Mouse (Mus musculus): ENCODE data around the gene Plin3. TPM values are rescaled to one million over a fixed set of nuclear protein-coding genes. Genes with fewer than 3 reads are reported as not detected.
A peak's percentile ranks its signal among the peaks of the same experiment; 100 is the strongest.

Gene Plin3
- polyA plus RNA-seq (2014; fragmentation: Nextera tagmentation; extraction: Ambion mirVana) = 25.0 and 26.2 TPM in 2 replicates

DNA sequence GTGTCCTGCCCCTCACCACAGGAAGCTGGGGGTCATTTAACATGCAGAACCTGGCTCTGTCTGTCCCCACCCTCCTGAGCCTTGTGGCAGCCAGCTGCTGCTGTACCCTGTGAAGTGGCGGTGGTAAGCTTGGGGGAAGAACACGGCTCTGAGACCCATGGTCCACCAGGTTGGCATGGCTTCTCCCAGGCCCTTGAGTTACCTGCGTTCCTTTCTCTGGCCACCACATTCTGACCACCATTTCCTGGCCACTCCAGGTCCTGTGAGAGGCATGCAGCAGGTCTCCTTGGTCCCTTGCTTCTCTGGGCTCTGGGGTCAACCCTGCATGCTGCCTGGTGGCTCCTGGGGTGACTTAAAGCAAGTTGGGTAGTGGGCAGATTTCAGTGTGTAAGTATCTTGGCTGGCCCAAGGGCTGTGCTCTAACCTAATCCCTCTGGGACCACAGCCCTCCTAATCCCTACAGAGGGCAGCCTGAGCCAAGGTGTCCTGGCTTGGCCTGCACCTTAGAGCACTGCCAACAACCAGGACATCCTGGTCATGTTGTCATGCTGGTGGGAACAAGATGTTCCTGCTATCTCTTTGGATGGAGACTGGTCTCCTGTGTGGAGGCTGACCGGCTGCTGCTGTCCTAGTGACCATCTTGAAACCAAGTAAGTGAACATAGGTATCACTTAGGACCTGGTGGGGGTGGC is at the start of gene Plin3:
TSS of gene Plin3 (minus strand) at position 343 of the 692 bp plus-strand sequence.
- no peaks in the 10 kb centered on the region for H3K27me3 ChIP-seq (ENCODE audit: control insufficient read depth, insufficient read depth, low read length)
- no peak within 1 kb of the TSS for H3K27ac ChIP-seq (ENCODE audit: low read depth, low read length)
- H3K9me3 ChIP-seq (ENCODE audit: control insufficient read depth, low read length) = no peaks in the 10 kb centered on the region
- peaks cover 7% of the 10 kb centered on the region for H3K4me1 ChIP-seq (replicated peaks; ENCODE audit: control insufficient read depth, insufficient read depth, low read length)
- 87% methylated on average over 4 of the region's 4 CpGs for WGBS
- no peak within 1 kb of the TSS for H3K4me3 ChIP-seq (ENCODE audit: low read depth, low read length)
- H3K4me2 ChIP-seq (replicated peaks; ENCODE audit: low read depth, low read length) = no peak within 1 kb of the TSS
- H3K9ac ChIP-seq (ENCODE audit: low read depth, low read length) = no peak within 1 kb of the TSS
- no peaks in the 10 kb centered on the region for H3K36me3 ChIP-seq (ENCODE audit: control insufficient read depth, insufficient read depth, low read length)
- DNase-seq (ENCODE audit: low spot score) (no peak), ATAC-seq (ENCODE audit: low FRiP score) (no peak)

DNA sequence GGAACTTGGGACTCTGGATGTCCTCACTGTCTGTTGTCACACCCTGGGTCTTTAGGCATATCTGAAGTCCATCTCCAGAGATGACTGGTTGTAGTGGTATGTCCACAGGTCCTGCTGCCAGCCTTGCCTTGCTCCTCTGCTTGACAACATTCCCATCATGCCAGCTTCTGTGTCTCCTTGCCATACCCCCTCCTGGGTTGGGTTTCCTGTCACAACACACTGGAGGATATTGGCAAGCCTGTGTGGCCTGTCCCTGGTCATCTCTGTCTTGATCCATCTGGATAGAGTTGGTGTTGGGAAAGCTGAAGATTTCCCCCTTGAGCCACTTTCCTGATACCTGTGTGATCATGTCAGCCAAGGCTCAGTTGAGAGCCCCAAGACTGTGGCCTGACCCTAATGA is 48.0 kb upstream of the Plin3 start:
- H3K9me3 ChIP-seq (ENCODE audit: control insufficient read depth, low read length) = no peaks in the 10 kb centered on the region
- H3K4me2 ChIP-seq (replicated peaks; ENCODE audit: low read depth, low read length) = no peak overlapping the region
- H3K4me1 ChIP-seq (replicated peaks; ENCODE audit: control insufficient read depth, insufficient read depth, low read length) = no peaks in the 10 kb centered on the region
- no peaks in the 10 kb centered on the region for H3K27me3 ChIP-seq (ENCODE audit: control insufficient read depth, insufficient read depth, low read length)
- no peak overlapping the region for H3K27ac ChIP-seq (ENCODE audit: low read depth, low read length)
- no peak for DNase-seq (ENCODE audit: low spot score)
- no peaks in the 10 kb centered on the region for H3K36me3 ChIP-seq (ENCODE audit: control insufficient read depth, insufficient read depth, low read length)
- no peak for ATAC-seq (ENCODE audit: low FRiP score)
- no peak overlapping the region for H3K9ac ChIP-seq (ENCODE audit: low read depth, low read length)
- H3K4me3 ChIP-seq (ENCODE audit: low read depth, low read length) = no peak overlapping the region

GRCm38 (mm10) chr17:56338909-56339308 is 46.2 kb upstream of the Plin3 start:
- WGBS = 68% methylated on average over 4 of the region's 4 CpGs
- H3K9me3 ChIP-seq (ENCODE audit: control insufficient read depth, low read length) = no peaks in the 10 kb centered on the region
- H3K27me3 ChIP-seq (ENCODE audit: control insufficient read depth, insufficient read depth, low read length) = no peaks in the 10 kb centered on the region
- peak; percentile 48 for DNase-seq (ENCODE audit: low spot score)
- H3K4me2 ChIP-seq (replicated peaks; ENCODE audit: low read depth, low read length) = no peak overlapping the region
- no peak for ATAC-seq (ENCODE audit: low FRiP score)
- no peaks in the 10 kb centered on the region for H3K4me1 ChIP-seq (replicated peaks; ENCODE audit: control insufficient read depth, insufficient read depth, low read length)
- no peak overlapping the region for H3K27ac ChIP-seq (ENCODE audit: low read depth, low read length)
- no peak overlapping the region for H3K4me3 ChIP-seq (ENCODE audit: low read depth, low read length)
- no peaks in the 10 kb centered on the region for H3K36me3 ChIP-seq (ENCODE audit: control insufficient read depth, insufficient read depth, low read length)
- H3K9ac ChIP-seq (ENCODE audit: low read depth, low read length) = no peak overlapping the region

- H3K4me2 ChIP-seq (replicated peaks; ENCODE audit: low read depth, low read length) = no peak overlapping the region
- H3K9ac ChIP-seq (ENCODE audit: low read depth, low read length) = no peak overlapping the region
- H3K36me3 ChIP-seq (ENCODE audit: control insufficient read depth, insufficient read depth, low read length) = no peaks in the 10 kb centered on the region
- no peaks in the 10 kb centered on the region for H3K27me3 ChIP-seq (ENCODE audit: control insufficient read depth, insufficient read depth, low read length)
- ATAC-seq (ENCODE audit: low FRiP score) = no peak
- 97% methylated on average over 6 of the region's 6 CpGs for WGBS
- no peaks in the 10 kb centered on the region for H3K9me3 ChIP-seq (ENCODE audit: control insufficient read depth, low read length)
- no peak overlapping the region for H3K27ac ChIP-seq (ENCODE audit: low read depth, low read length)
- DNase-seq (ENCODE audit: low spot score) = no peak
- no peaks in the 10 kb centered on the region for H3K4me1 ChIP-seq (replicated peaks; ENCODE audit: control insufficient read depth, insufficient read depth, low read length)
- no peak overlapping the region for H3K4me3 ChIP-seq (ENCODE audit: low read depth, low read length)
Observed at GRCm38 (mm10) chr17:56337791-56338190, 45.1 kb upstream of the Plin3 start.

- Histone ChIP-seq H3K9me3 (ENCODE audit: control insufficient read depth, low read length) (no peaks in the 10 kb centered on the region), H3K4me3 (ENCODE audit: low read depth, low read length) (no peak overlapping the region), H3K27ac (ENCODE audit: low read depth, low read length) (no peak overlapping the region), H3K27me3 (ENCODE audit: control insufficient read depth, insufficient read depth, low read length) (no peaks in the 10 kb centered on the region), H3K4me1 (replicated peaks; ENCODE audit: control insufficient read depth, insufficient read depth, low read length) (no peaks in the 10 kb centered on the region), H3K36me3 (ENCODE audit: control insufficient read depth, insufficient read depth, low read length) (no peaks in the 10 kb centered on the region), H3K9ac (ENCODE audit: low read depth, low read length) (no peak overlapping the region), H3K4me2 (replicated peaks; ENCODE audit: low read depth, low read length) (no peak overlapping the region)
- WGBS = 73% methylated on average over 4 of the region's 4 CpGs
- ATAC-seq (ENCODE audit: low FRiP score) (peak; percentile 16; the same call in 1 of the 2 replicates), DNase-seq (ENCODE audit: low spot score) (peak; percentile 71)
Observed at GRCm38 (mm10) chr17:56337190-56337589, 44.5 kb upstream of the Plin3 start.

DNA sequence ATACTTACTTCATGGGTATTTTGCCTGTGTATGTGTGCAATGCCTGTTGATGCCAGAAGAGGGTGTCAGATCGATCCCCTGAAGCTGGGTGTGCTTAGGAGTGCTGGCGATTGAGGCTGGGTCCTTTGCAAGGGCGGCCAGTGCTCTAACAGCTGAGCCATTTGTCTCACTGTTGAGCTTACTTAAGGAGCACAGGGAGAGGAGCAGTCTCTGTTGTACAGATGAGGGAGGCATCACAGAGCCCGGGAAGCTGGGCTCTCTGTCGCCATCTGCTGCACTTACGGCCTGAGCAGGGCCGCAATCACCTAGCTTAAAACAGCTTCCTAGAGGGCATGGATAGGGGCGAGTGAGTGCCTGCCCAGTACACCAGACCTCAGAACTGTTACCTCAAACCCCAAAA is 40.3 kb upstream of the Plin3 start:
- H3K27ac ChIP-seq (ENCODE audit: low read depth, low read length) = no peak overlapping the region
- H3K4me1 ChIP-seq (replicated peaks; ENCODE audit: control insufficient read depth, insufficient read depth, low read length) = no peaks in the 10 kb centered on the region; the same call in 1 of the 2 replicates
- no peaks in the 10 kb centered on the region for H3K9me3 ChIP-seq (ENCODE audit: control insufficient read depth, low read length)
- no peaks in the 10 kb centered on the region for H3K36me3 ChIP-seq (ENCODE audit: control insufficient read depth, insufficient read depth, low read length)
- peak; percentile 36 for DNase-seq (ENCODE audit: low spot score)
- WGBS = 41% methylated on average over 8 of the region's 8 CpGs
- no peaks in the 10 kb centered on the region for H3K27me3 ChIP-seq (ENCODE audit: control insufficient read depth, insufficient read depth, low read length)
- H3K9ac ChIP-seq (ENCODE audit: low read depth, low read length) = no peak overlapping the region
- ATAC-seq (ENCODE audit: low FRiP score) = no peak
- H3K4me2 ChIP-seq (replicated peaks; ENCODE audit: low read depth, low read length) = no peak overlapping the region
- no peak overlapping the region for H3K4me3 ChIP-seq (ENCODE audit: low read depth, low read length)

DNA sequence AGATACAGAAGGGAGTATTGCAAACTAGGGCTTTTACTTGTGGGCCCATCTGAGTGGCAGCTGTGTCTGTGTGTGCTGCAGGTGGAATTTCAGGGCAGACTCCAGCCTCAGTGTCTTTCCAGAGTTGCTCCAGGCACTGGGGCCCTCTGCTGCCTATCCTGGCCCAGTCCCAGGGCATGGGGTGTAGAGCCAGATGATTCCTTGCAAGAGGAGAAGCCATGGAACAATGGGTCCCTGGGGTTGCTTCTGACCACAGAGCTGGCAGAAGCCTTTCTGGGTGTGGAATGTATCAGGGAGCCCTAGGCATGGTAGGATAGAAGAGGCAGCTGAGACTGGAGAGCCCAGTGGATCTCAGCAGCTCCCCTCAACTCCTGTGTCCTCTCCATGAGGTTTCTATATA is 38.6 kb upstream of the Plin3 start:
- H3K9me3 ChIP-seq (ENCODE audit: control insufficient read depth, low read length) = no peaks in the 10 kb centered on the region
- H3K27ac ChIP-seq (ENCODE audit: low read depth, low read length) = no peak overlapping the region
- no peaks in the 10 kb centered on the region for H3K36me3 ChIP-seq (ENCODE audit: control insufficient read depth, insufficient read depth, low read length)
- H3K4me2 ChIP-seq (replicated peaks; ENCODE audit: low read depth, low read length) = no peak overlapping the region
- ATAC-seq (ENCODE audit: low FRiP score) (no peak), DNase-seq (ENCODE audit: low spot score) (no peak)
- H3K27me3 ChIP-seq (ENCODE audit: control insufficient read depth, insufficient read depth, low read length) = no peaks in the 10 kb centered on the region
- H3K4me3 ChIP-seq (ENCODE audit: low read depth, low read length) = no peak overlapping the region
- no peak overlapping the region for H3K9ac ChIP-seq (ENCODE audit: low read depth, low read length)
- peaks cover 6% of the 10 kb centered on the region for H3K4me1 ChIP-seq (replicated peaks; ENCODE audit: control insufficient read depth, insufficient read depth, low read length)

DNA sequence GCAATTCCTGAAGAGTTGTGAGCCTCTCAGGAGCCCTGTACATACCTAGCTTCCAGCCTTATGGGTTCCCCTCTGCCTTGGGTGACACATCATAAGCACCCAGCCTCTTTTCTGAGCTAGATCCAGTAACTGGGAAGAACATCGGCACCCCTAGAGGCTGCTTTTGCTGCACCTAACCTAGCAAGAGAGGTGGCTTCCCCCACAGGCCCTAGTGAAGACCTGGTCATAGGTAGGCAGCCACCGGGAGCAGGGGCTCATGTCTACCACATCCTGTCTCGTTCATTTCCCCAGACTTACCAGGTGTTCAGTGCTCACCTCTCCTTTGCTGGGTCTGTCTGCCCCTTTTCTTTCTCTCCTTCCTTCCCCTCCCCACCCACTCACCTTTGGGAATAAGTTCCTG is 37.7 kb upstream of the Plin3 start:
- H3K4me1 ChIP-seq (replicated peaks; ENCODE audit: control insufficient read depth, insufficient read depth, low read length) = peaks cover 6% of the 10 kb centered on the region
- no peak for DNase-seq (ENCODE audit: low spot score)
- no peaks in the 10 kb centered on the region for H3K27me3 ChIP-seq (ENCODE audit: control insufficient read depth, insufficient read depth, low read length)
- no peak overlapping the region for H3K27ac ChIP-seq (ENCODE audit: low read depth, low read length)
- H3K4me2 ChIP-seq (replicated peaks; ENCODE audit: low read depth, low read length) = no peak overlapping the region
- H3K9me3 ChIP-seq (ENCODE audit: control insufficient read depth, low read length) = no peaks in the 10 kb centered on the region
- no peak overlapping the region for H3K9ac ChIP-seq (ENCODE audit: low read depth, low read length)
- no peaks in the 10 kb centered on the region for H3K36me3 ChIP-seq (ENCODE audit: control insufficient read depth, insufficient read depth, low read length)
- no peak overlapping the region for H3K4me3 ChIP-seq (ENCODE audit: low read depth, low read length)
- ATAC-seq (ENCODE audit: low FRiP score) = no peak
- 84% methylated on average over 3 of the region's 3 CpGs for WGBS

GRCm38 (mm10) chr17:56329267-56329666 is 36.6 kb upstream of the Plin3 start:
- Histone ChIP-seq H3K4me2 (replicated peaks; ENCODE audit: low read depth, low read length) (no peak overlapping the region), H3K4me3 (ENCODE audit: low read depth, low read length) (no peak overlapping the region), H3K9ac (ENCODE audit: low read depth, low read length) (no peak overlapping the region), H3K9me3 (ENCODE audit: control insufficient read depth, low read length) (no peaks in the 10 kb centered on the region), H3K27me3 (ENCODE audit: control insufficient read depth, insufficient read depth, low read length) (no peaks in the 10 kb centered on the region), H3K27ac (ENCODE audit: low read depth, low read length) (no peak overlapping the region), H3K4me1 (replicated peaks; ENCODE audit: control insufficient read depth, insufficient read depth, low read length) (peaks cover 6% of the 10 kb centered on the region), H3K36me3 (ENCODE audit: control insufficient read depth, insufficient read depth, low read length) (no peaks in the 10 kb centered on the region)
- ATAC-seq (ENCODE audit: low FRiP score) = no peak
- no peak for DNase-seq (ENCODE audit: low spot score)
